Mouse (Mus musculus) embryonic fibroblast, embryonic 13.5 days (primary cell): Measurements from ENCODE around the gene Grin2c. TPM values are rescaled to one million over a fixed set of nuclear protein-coding genes. Genes with fewer than 3 reads are reported as not detected.

Source experiments
- H3K27ac ChIP-seq: 2 replicates; pipeline ENCODE4 v1.5.1; 2012; ENCODE audit warnings: low read length, control low read depth, inconsistent platforms; ENCODE audit not compliant: insufficient read depth
- H3K4me1 ChIP-seq: 2 replicates; pipeline ENCODE4 v1.6.1; 2011; ENCODE audit warnings: low read length; ENCODE audit not compliant: control insufficient read depth, insufficient read depth
- H3K4me3 ChIP-seq: 2 replicates; pipeline ENCODE4 v1.5.1; 2011; ENCODE audit warnings: mild to moderate bottlenecking, control low read depth, low read length; ENCODE audit not compliant: insufficient read depth
- CTCF ChIP-seq: IDR thresholded peaks from 2 replicates; pipeline ENCODE4 v1.5.1; 2011; ENCODE audit warnings: mild to moderate bottlenecking, control low read depth, low read length, moderate library complexity, borderline replicate concordance; ENCODE audit not compliant: insufficient read depth
- POLR2A ChIP-seq: IDR thresholded peaks from 2 replicates; pipeline ENCODE4 v1.6.1; 2011; ENCODE audit warnings: low read depth, mild to moderate bottlenecking, control low read depth, low read length, moderate library complexity
- polyA plus RNA-seq: library from polyadenylated mRNA; stranded (reverse); fragments of >200 nt; gene quantifications from 2 replicates; pipeline ENCODE4 v1.2.4, GENCODE M21; 2011; ENCODE audit warnings: low read depth; ENCODE audit not compliant: missing spikeins, insufficient read length

The Grin2c gene
- polyA plus RNA-seq, 1 experiment = not detected

DNA sequence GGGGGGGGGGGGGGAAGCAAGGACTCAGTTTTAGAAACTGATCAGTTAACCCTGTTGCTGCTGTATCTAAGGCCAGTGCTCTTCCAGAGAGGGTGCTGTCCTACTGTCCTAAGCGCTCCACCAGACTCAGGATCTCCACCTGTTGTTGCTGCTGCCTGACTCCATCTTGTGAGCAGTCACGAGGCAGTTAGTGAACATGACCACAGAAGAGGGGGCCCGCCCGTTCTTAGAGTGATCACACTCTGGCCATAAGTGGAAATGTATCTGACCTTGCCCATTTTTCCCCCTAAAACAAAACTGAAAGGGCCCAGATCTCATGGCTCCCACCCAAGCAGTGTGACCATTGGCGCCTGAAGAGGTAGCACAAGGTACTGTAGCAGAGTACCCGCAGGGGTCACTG is 19.1 kb downstream of the Grin2c start:
- H3K27ac ChIP-seq = no peak overlapping the region
- TF ChIP-seq CTCF (no peak), POLR2A (no peak)
- no peak overlapping the region for H3K4me3 ChIP-seq
- H3K4me1 ChIP-seq = no peaks in the 10 kb centered on the region

DNA sequence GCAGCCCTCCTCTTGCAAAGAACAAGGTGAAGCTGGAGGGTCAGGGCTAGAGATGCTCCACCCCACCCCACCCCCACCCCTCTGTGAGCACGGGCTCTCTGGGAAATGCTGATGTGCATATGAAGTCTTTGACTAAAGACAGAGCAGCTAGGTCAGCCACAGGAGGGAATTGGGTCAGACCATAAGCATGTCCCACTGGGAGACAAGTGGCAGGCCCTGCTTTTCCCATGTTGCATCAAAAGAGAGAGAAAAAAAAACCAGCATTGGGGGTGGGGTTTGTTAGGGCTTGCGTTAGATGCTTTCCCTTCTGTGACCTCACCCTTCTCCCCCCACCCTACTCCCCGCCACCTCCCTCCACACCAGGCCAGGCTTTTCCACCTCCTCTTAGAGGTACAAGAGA is 19.8 kb downstream of the Grin2c start:
- Histone ChIP-seq H3K4me1 (no peaks in the 10 kb centered on the region), H3K27ac (no peak overlapping the region), H3K4me3 (no peak overlapping the region)
- no peak for TF ChIP-seq CTCF
- TF ChIP-seq POLR2A = no peak

DNA sequence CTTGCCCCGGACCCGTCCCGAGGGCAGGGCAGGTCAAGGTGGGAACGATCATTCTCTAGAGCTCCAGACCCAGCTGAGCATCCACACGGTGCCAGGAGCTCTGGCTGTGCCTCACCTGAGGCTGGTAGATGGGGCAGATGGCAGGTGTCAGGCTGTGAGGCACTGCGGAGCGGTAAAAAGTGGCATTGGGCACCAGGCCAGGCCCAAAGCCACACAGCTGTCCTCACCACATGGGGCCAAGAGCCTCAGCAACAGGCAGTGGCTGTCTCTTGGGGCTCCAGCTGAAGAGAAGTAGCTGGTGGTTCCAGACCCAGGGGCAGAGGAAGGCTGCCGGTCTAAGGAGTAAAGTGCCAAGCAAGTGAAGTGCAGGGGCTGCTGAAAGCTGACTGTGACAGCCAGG is 20.7 kb downstream of the Grin2c start:
- Histone ChIP-seq H3K27ac (no peak overlapping the region), H3K4me1 (no peaks in the 10 kb centered on the region), H3K4me3 (no peak overlapping the region)
- no peak for TF ChIP-seq CTCF
- no peak for TF ChIP-seq POLR2A

DNA sequence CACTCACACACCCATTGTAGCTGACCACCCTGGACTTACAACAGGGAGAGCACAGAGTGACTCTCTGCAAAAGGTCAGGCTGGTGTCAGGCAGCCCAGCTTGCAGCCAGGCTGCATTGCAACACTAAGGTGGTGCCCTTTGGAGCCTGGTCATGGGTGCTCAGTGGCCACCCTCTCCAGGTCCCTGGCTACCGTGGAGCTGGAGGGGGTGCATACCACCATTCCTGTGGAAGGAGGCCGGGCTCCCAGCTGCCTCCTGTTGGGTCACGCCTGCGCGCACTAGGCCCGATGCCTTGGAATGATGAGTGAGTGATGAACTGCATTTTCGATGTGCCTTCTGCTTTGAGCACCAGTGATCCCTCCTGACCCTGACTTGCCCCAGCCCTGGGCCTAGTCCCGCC is 22.2 kb downstream of the Grin2c start:
- Histone ChIP-seq H3K4me3 (no peak overlapping the region), H3K27ac (no peak overlapping the region), H3K4me1 (no peaks in the 10 kb centered on the region)
- TF ChIP-seq POLR2A (no peak), CTCF (no peak)

DNA sequence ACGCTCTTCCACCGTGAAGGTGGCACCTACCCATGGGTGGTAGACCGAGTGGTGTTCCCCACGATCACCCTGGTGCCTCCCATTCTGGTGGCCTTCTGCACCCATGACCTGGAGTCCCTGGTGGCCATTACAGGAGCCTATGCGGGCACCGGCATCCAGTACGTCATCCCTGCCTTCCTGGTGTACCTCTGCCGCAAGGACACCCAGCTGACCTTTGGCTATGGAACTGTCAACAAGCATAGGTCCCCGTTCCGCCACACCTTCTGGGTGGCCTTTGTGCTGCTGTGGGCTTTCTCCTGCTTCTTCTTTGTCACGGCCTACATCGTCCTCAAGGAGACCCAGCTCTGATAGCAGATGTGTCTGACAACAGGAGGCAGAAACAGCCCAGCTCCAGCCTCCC is 23.3 kb downstream of the Grin2c start:
- TF ChIP-seq POLR2A (no peak), CTCF (no peak)
- H3K4me3 ChIP-seq = no peak overlapping the region
- no peak overlapping the region for H3K27ac ChIP-seq
- no peaks in the 10 kb centered on the region for H3K4me1 ChIP-seq

DNA sequence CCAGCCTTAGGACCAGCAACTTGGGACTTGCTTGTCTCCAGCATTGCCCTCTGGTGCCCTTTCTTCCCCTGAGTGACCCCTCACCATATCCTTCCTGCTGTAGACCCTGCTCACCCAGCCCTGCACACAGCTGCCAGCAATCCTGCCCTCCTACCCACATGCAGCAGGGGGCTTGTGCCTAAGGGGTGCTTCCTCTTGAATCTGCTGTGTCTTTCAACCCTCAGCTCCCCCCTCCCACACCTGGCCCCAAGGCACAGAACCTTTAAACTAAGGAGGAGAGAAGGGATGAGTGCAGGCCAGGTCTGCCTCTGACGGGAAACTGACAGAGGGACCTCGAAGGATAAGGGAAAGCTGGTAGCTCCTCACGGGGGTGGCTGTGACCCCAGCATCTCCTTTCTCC is 24.3 kb downstream of the Grin2c start:
- no peaks in the 10 kb centered on the region for H3K4me1 ChIP-seq
- TF ChIP-seq POLR2A = no peak
- TF ChIP-seq CTCF = no peak
- H3K4me3 ChIP-seq = no peak overlapping the region
- H3K27ac ChIP-seq = no peak overlapping the region

DNA sequence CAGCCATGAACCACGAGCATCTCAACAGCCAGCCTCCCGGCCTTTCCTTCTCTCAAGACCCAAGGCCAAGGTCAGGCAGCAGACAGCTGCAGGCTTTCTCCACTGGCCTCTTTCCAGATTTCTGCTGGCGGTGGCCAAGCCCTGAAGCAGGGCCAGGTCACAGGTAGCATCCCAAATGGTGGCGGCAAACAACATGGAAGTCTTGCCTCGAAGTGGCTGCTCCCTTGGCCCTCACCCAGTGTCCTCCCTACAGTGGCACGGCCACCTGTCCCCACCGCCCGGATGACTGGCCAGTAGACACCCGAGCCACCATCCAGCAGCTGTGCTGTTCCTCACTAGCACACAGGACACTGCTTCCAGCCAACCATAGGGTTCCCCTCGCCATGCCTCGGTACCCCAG is 25.6 kb downstream of the Grin2c start:
- TF ChIP-seq CTCF (no peak), POLR2A (no peak)
- H3K4me3 ChIP-seq = no peak overlapping the region
- H3K27ac ChIP-seq = no peak overlapping the region
- no peaks in the 10 kb centered on the region for H3K4me1 ChIP-seq

DNA sequence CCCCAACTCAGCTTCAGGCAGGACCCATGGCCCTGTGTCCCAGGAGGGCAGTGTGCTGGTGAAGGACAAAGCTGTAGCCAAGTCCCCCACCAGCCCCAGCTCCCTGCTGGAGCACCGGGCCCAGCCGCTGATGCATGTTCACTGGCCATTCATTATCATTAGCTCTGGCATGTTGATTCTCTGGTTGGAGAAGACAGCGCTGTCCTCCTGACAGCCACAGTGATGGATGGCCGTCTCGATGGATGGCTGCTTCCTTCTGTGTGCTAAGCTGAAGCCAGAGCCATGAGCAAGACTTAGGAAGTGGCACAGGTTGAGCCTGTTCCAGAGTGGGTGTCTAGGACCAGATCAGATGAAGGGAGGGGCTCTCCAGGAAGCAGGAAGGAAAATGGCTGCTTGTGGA is 30.5 kb downstream of the Grin2c start:
- H3K4me3 ChIP-seq = no peak overlapping the region
- TF ChIP-seq CTCF = no peak
- TF ChIP-seq POLR2A = no peak
- H3K27ac ChIP-seq = no peak overlapping the region
- no peaks in the 10 kb centered on the region for H3K4me1 ChIP-seq

DNA sequence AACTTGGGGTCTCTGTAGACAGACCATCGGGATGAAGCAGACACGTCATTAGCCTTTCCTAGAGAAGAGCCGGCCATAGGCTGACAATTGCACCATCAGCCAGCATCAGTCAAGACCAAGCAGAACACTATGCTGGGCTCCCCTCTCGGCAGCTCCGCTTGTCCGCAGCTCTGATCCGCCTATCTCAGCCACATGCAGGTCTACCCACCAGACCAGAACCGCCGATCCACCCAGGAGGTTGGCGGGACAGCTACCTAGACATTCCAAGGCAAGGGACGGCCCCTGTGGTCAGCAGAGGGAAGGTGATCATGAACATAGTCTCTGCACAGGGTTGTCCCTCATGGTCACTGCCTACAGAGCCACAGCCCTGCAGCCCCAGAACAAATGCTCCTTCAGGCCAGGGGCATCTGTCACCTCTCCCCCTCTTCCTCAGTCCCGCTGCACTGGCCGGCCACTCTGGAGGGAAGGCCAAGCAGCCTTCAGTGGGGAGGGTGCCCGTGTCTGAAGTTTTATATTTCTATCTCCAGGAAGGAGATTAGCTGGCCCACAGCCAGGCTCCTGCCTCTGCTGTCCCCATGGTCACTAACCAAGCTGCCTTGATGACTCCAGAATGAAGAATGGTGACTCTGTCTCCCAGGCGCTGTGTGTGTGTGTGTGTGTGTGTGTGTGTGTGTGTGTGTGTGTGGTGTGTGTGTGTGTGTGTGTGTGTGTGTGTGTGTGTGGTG is 32.6 kb downstream of the Grin2c start:
- TF ChIP-seq CTCF (no peak), POLR2A (no peak)
- H3K4me3 ChIP-seq = no peak overlapping the region
- H3K4me1 ChIP-seq = no peaks in the 10 kb centered on the region
- H3K27ac ChIP-seq = no peak overlapping the region

DNA sequence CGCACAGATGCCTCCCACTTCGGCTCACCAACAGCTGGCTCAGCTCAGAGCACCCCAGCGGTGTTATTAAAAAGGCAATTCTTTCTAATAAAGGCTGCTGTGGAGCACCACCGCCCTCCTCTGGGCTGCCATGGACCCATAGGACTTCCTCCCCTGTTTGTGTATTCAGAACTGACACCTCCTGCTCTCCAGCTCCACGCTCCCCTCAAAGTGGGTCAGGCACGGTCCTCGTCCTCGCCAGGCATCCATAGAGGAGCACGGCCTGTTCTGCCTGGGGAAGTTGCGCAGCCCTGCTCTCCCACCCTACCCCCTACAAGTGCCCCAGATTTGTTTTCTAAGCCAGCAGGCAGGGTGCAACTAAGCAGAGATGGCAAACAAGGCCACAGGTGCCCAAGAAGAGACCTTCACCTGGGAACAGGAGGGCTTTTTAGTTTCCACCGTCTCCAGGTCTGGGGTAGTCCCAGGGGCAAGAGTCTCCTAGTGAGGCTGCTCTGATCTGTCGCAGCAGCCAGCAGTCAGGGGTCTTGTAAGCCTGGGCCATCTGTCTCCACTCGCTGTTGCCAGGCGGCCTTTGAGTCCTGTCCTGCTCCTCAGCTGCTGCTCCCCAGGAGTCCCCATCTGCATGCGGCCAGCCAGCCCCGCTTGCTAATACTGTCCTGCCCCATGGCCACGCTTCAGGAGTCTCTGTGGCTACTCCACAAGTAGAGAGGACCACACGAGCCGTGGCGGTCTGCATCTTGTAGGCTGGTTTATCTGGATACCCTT is 33.3 kb downstream of the Grin2c start:
- H3K4me1 ChIP-seq = no peaks in the 10 kb centered on the region
- TF ChIP-seq POLR2A (no peak), CTCF (no peak)
- H3K27ac ChIP-seq = no peak overlapping the region
- no peak overlapping the region for H3K4me3 ChIP-seq
